Mouse (Mus musculus) gastrocnemius, adult 8-10 months (tissue): ENCODE measurements around the gene Hif3a. TPM values are rescaled to one million over a fixed set of nuclear protein-coding genes. Genes with fewer than 3 reads are reported as not detected.
A peak's percentile ranks its signal among the peaks of the same experiment; 100 is the strongest.

Experiments used
- DNase-seq, 2 experiments: peaks; one replicate each; pipeline ENCODE4 v3.0.0; 2022; ENCODE audit warnings: low spot score in 2 of 2
- total RNA-seq, 4 experiments: library from RNA; stranded (reverse); gene quantifications; 2 replicates each; pipeline ENCODE4 v1.2.4; 2022

The Hif3a gene
- total RNA-seq, 4 experiments from 2014 or later: 0.75 to 1.7 (median 1.00) TPM

- DNase-seq: no peak
Observed at GRCm38 (mm10) chr7:17024814-17025504, 37.3 kb downstream of the Hif3a start.

DNA sequence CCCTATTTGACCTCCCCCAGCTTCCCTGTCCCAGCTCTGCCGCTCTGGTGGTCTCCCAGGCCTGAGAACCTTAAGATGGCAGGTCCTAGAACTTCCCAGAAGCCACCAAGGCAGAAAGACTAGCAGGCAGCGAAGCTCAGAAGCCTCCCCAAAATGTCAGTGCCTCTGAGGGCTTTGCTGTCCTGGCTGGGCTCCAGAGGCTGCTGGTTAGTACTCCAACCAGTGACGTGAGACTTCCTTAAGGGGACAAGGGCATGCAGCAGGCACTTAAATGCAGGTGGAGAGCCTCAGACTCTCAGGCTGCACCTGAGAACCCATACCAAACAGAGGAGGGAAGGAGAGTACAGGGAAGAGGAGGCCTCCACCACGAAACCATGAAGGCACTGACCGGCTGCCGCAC is 38.1 kb downstream of the Hif3a start:
- no peak for DNase-seq

DNA sequence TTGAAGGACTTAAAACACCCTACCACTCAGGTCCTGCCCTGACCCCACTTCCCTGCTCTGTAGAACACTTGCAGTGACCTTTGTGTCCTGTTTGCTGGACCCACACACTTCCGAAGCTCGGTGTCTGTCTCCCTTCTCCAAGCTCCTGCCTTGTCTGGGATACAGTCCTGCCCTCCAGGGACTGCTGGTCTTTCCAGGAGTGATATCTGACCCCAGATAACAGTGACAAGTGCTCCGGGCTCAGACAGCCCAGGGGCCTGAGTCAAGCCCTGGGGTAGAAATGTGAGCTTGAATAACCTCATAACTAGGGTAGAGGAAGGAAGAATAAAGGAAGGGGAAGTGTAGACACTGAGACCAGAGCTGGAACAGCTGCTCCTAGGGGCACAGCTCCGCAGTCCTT is 38.5 kb downstream of the Hif3a start:
- DNase-seq: no peak

- no peak for DNase-seq
Observed at GRCm38 (mm10) chr7:17022176-17022575, 40.1 kb downstream of the Hif3a start.

DNA sequence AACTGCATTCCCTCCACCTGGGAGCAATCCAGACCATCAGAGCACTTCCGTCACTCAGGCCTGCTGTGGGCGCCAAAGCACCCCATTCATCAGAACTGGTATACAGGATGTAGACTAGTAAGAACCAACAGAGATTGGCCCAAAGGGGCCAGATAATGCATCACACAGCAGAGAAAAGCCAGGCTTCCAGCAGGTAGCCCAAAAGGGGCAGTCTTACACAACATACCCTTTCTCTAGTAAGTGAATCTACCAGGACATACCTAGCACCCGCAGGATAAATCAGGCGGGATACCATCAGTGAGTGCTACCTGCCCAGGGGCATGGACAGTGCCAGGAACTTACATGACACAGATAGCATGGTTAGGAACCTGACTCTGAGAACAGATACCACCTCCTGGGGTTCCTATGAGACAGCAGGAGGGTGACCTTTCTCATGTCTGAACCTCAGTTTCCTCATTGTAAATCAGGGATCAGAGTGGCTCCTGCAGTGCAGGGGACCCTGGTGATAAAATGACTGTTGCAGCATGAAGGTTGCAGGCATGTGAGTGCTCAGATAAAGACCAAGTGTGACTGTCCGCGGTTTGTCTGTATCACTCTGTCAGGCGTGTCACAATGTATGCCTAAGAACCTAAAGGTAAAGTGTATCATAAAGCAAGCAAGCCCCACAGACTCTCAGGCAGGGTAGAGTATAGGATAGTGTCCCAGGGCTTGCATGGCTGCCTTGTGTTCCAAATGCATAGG is 42.6 kb downstream of the Hif3a start:
- no peak for DNase-seq

- DNase-seq: no peak
Observed at GRCm38 (mm10) chr7:17017921-17018320, 44.3 kb downstream of the Hif3a start.

- DNase-seq: peak; percentile 93 to 98
Observed at GRCm38 (mm10) chr7:17017036-17017435, 45.2 kb downstream of the Hif3a start.

- DNase-seq: no peak
Observed at GRCm38 (mm10) chr7:17015381-17015780, 46.8 kb downstream of the Hif3a start.

GRCm38 (mm10) chr7:17011909-17012590 is 50.2 kb downstream of the Hif3a start:
- DNase-seq: no peak

DNA sequence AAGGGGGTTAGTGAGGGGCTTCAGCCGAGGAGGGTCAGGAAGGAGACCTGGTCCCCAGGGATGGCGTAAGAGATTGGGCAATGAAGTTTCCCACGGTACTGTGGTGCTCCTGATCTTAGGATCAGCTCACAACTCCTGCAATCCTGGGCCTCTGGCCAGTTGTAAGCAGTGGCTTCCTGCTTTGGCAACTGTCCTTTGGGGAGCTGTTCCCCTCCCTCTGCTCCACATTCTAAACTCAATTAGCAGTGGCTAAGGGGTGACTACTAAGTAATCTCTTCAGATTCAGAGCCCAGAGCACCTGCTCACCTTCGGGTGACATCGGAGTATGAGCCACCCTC is 52.2 kb downstream of the Hif3a start:
- DNase-seq: no peak

DNA sequence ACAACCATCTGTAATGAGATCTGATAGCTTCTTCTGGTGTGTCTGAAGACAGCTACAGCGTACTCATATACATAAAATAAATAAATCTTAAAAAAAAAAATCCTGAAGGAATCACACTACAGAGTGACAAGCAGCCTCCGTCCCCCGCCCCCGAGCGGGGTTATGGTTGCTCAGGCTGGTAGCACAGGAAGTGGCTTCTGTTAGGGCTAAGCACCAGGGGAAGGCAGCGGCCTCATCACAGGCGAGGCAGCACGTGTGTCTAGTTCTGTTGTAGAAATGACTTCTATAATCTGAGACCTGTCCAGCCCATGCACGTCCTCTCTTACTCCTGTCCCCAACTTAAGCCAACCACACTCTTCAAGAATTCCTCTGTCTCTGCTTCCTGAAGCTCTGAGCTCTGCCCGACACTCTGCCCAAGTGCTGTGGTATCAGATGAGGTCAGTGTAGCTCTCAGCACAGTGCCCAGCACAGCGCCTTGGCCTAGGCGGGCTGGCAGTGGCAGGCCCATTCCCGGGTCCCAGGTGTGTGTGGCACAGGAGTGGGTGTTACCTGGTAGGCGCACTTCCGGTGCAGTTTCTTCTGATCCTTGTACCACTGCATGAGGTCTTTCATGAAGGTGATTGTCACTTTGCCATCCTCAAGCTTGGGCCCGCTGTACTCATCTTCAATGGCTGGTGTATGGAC is 52.8 kb downstream of the Hif3a start:
- no peak for DNase-seq

GRCm38 (mm10) chr7:17007300-17007699 is 54.9 kb downstream of the Hif3a start:
- no peak for DNase-seq

GRCm38 (mm10) chr7:17004716-17005115 is 57.5 kb downstream of the Hif3a start:
- DNase-seq: no peak

- DNase-seq: no peak
Observed at GRCm38 (mm10) chr7:17003230-17003960, 58.8 kb downstream of the Hif3a start.

DNA sequence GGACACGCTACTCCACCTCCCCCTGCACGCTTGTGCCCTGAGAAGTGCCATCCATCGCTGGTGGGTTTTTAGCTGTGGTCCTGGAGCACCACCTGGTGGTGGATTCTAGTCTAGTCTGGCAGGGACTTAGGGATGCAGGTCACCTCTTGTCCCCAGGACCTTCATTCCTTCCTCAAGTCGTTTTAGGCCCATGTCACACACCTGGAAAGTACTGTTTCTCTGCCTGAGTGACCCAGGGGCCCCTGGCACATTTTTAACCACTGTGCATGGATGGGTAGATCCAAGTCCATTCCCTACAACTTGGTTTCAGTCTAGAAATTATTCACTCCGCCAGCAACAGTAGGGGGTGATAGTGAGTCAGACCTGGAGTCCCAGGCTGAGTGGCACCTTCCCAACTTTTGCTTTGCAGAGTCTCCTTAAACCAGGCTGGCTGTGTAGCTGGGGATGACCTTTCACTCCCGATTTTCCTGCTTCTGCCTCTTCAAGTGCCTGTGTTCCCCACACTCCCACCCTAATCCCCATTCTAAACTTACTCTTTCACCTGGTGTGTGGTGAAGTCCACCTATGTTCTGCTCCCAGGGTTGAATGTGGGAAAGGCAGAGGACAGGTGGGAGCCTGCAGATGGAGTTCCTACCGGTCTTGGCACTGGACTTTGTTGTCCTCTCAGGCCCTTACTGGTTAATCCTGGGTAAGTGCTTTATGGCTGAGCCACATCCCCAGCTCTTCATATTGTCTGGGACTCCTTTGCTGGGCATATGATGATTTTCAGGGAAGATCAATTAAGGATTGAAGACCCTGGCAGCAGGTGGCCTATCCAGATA is 59.6 kb downstream of the Hif3a start:
- DNase-seq: peak; percentile 62 to 66

DNA sequence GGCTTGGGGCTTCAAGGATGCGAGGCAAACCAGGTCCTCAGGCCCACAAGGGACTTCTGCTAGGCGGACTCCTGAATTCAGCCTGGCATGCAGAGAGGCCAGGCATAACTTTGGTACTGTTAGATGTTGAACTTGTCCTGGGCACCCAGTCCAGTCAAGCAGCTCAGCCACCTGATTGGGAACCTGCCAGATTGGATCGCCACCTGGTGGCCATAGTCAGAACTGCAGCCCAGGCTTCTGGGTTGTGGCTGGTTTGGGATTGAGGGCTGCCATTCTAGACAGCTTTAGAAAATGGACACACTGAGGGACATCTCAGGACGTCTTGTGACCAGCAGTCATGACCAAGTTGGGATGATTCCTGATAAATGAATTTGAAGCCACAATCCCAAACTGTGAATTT is 62.6 kb downstream of the Hif3a start:
- DNase-seq: peak; percentile 78

GRCm38 (mm10) chr7:16999233-16999632 is 63.0 kb downstream of the Hif3a start:
- DNase-seq: no peak

DNA sequence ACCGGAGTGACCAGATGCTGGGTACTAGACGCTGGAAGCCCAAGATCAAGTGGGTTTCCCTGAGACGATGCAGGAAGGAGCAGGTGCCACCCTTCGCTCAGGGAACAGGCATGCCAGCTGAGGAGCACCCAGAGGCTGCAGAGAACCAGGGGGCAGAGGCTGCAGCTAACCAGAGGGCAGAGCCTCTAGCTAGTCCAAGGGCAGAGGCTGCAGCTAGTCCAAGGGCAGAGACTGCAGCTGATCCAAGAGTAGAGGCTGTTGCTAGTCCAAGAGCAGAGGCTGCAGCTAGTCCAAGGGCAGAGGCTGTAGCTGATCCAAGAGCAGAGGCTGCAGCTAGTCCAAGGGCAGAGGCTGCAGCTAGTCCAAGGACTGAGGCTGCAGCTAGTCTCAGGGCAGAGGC is 66.9 kb downstream of the Hif3a start:
- DNase-seq: no peak

DNA sequence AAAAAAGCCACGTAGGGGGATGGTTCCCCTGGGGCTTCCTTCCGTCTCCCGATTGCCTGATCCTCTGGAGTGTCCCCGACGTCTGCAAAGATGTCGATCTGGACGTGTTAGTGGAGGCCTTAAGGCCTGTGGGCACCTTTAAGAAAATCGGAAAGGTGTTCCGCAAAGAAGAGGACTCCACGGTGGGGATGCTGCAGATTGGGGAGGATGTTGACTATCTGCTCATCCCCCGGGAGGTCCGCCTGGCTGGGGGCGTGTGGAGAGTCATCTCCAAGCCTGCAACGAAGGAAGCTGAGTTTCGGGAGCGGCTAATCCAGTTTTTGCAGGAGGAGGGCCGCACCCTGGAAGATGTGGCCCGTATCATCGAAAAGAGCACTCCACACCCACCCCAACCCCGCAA is 67.8 kb downstream of the Hif3a start:
- DNase-seq: no peak

GRCm38 (mm10) chr7:16993651-16994399 is 68.4 kb downstream of the Hif3a start:
- DNase-seq: peak; percentile 70 to 79
